Mouse (Mus musculus) adrenal gland, adult (tissue): ENCODE results near the gene Olfr1416.

Experiments
- DNase-seq, 2 experiments: peaks; one replicate each; pipeline ENCODE4 v3.0.0; 2022 to 2023; ENCODE audit warnings: low spot score in 1 of 2; ENCODE audit not compliant: inconsistent age in 2 of 2

The Olfr1416 gene

DNA sequence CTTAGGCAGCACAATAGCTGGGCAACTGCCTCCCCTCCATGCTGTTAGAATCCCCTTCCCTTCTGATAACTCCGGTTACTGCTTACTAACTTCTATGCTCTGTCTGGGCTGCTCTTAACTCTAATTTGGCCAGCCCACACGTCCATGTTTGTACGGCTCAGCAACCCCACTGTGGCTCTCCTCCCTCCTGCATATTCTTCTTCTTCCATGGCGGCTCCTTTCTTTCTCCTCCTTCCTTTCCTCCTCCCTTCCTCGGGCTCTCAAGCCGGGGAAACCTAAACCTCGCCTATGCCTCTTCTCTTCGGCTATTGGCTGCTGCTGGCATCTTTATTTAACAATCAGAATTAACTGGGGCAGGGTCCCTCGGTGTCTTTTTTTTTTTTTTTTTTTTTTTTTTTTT is 52.1 kb downstream of the Olfr1416 start:
- no peak for DNase-seq

GRCm38 (mm10) chr1:92432098-92432497 is 52.8 kb downstream of the Olfr1416 start:
- no peak for DNase-seq

GRCm38 (mm10) chr1:92431420-92431819 is 53.5 kb downstream of the Olfr1416 start:
- DNase-seq = no peak

DNA sequence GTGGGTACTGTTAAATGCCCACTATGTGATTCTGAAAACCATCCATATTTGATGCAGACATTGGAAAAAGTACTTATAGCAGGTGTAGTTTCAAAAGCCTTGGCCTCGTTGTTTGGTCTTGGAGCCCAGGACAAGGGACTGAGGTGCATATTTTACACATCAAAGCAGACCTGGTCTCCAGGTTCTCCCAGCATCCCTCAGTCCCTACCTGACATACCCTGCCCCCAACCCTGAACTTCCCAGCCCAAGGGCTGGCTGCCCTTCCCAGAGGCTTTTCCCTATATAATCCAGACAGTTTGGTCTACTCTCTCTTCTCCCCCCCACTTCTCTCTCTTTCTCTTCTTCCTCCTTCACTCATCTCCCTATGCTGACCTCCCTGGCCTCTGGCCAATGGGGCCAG is 53.9 kb downstream of the Olfr1416 start:
- DNase-seq = no peak
